Mouse (Mus musculus): Measurements from ENCODE around the gene Map3k3. TPM values are rescaled to one million over a fixed set of nuclear protein-coding genes. Genes with fewer than 3 reads are reported as not detected.

Gene Map3k3
- polyA plus RNA-seq (2016; fragmentation: Nextera tagmentation; extraction: Ambion mirVana) = 35.0 and 35.3 TPM in 2 replicates

- H3K9me3 ChIP-seq (replicated peaks) = no peaks in the 10 kb centered on the region
- H3K4me1 ChIP-seq (replicated peaks) = peaks cover 9% of the 10 kb centered on the region; the same call in 1 of the 2 replicates
- H3K4me2 ChIP-seq = peak within 1 kb of the TSS; percentile 86
- WGBS = under 1% methylated on average over 69 of the region's 69 CpGs
- no peaks in the 10 kb centered on the region for H3K36me3 ChIP-seq
- no peaks in the 10 kb centered on the region for H3K27me3 ChIP-seq (replicated peaks)
- peak within 1 kb of the TSS; percentile 99 for H3K27ac ChIP-seq (ENCODE audit: poor library complexity, severe bottlenecking)
- ATAC-seq (ENCODE audit: insufficient number of reproducible peaks, low FRiP score) = peak; percentile 98
- H3K4me3 ChIP-seq = peak within 1 kb of the TSS; percentile 99
- H3K9ac ChIP-seq = peak within 1 kb of the TSS; percentile 98
Observed at GRCm38 (mm10) chr11:106083708-106084701, at the start of gene Map3k3. TSS of gene Map3k3 (plus strand) at chr11:106084613.

DNA sequence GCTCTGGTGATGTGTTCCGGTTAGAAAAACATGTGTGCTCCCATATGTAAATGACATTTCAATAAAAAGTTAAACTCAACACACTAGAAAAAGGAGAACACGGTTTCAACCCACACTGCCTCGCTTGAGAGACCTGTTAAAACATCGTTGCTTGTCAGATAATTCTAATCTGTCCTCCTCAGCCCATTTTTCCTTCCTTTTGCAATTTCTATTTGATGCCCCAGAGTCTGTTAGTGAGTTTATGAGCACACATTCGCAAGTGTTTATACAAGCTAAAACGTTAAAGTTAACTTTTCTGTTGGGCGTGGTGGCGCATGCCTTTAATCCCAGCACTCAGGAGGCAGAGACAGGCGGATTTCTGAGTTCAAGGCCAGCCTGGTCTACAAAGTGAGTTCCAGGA lies 49.4 kb upstream of the Map3k3 start:
- no peak for ATAC-seq (ENCODE audit: insufficient number of reproducible peaks, low FRiP score)
- 81% methylated on average over 9 of the region's 9 CpGs for WGBS
- H3K27ac ChIP-seq (ENCODE audit: poor library complexity, severe bottlenecking) = no peak overlapping the region
- H3K36me3 ChIP-seq = peaks cover 3% of the 10 kb centered on the region; the same call in 1 of the 2 replicates
- no peak overlapping the region for H3K4me2 ChIP-seq
- peaks cover 15% of the 10 kb centered on the region for H3K4me1 ChIP-seq (replicated peaks)
- no peak overlapping the region for H3K9ac ChIP-seq
- no peaks in the 10 kb centered on the region for H3K27me3 ChIP-seq (replicated peaks)
- H3K4me3 ChIP-seq = no peak overlapping the region
- H3K9me3 ChIP-seq (replicated peaks) = no peaks in the 10 kb centered on the region

DNA sequence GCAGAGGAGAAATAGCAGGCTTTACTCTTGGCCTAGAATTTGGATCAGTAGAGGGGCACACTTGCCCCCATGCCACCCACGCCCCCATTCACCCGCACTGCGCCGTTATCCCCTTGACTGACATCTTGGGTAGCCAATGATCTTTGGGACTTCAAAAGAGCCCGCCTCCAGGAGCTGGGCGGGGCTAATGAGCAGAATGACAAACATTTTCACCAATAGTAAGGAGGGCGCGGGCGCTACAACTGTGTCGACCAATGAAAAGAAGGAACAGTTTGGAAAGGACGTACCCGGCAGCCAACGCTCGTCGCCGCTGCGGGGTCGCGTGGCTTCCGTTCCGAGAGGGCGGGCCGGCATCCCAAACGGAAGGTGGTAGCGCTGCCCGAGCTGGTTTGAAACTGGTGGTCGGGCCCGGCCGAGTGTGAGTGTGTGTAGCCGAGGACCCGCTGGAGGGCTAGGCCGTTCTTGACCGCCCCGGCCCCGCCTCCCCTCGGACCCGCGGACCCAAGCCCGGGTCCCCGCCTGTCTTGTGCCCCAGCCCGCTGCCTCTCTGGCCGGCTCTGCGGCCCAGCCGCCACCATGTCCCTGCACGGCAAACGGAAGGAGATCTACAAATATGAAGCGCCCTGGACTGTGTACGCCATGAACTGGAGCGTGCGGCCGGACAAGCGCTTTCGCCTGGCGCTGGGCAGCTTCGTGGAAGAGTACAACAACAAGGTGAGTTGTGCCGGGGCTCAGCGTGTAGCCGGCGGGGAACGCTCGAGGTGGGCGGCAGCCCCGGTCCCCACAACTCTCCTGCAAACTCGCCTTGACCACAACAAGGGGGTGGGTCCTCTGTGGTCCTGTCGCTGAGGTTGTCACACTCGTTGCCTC lies 47.6 kb upstream of the Map3k3 start, which contains the start of gene Dcaf7:
Dcaf7 (plus strand) TSS at position 325 of the 870 bp plus-strand sequence.
- no peaks in the 10 kb centered on the region for H3K9me3 ChIP-seq (replicated peaks)
- peaks cover 3% of the 10 kb centered on the region; the same call in 1 of the 2 replicates for H3K36me3 ChIP-seq
- under 1% methylated on average over 66 of the region's 66 CpGs for WGBS
- H3K9ac ChIP-seq = peak within 1 kb of the TSS; percentile 96
- peaks cover 15% of the 10 kb centered on the region for H3K4me1 ChIP-seq (replicated peaks)
- peak; percentile 98 for ATAC-seq (ENCODE audit: insufficient number of reproducible peaks, low FRiP score)
- no peaks in the 10 kb centered on the region for H3K27me3 ChIP-seq (replicated peaks)
- H3K27ac ChIP-seq (ENCODE audit: poor library complexity, severe bottlenecking) = peak within 1 kb of the TSS; percentile 92
- H3K4me2 ChIP-seq = peak within 1 kb of the TSS; percentile 98
- H3K4me3 ChIP-seq = peak within 1 kb of the TSS; percentile 99

GRCm38 (mm10) chr11:106037418-106037751 lies 47.0 kb upstream of the Map3k3 start:
- peaks cover 15% of the 10 kb centered on the region for H3K4me1 ChIP-seq (replicated peaks)
- peak; percentile 9; the same call in 1 of the 2 replicates for ATAC-seq (ENCODE audit: insufficient number of reproducible peaks, low FRiP score)

DNA sequence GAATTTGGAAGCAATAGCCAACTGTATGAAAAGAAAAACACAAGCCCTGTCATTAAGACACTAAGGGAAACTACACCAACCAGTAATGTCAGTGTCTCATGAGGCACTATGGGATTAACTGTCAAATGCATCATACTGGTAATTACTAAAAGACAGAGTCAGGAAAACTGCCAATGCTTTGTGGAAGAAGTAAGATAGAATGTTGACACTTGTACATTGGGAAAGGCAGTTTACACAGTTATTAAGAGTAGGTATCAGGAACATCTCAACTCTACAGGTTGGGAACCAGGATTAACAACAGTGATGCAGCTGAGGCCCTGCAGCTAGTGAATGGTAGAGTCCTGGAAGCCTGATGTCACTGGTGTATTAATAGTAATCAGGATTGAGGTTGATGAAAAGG lies 40.1 kb upstream of the Map3k3 start:
- Histone ChIP-seq H3K4me3 (no peak overlapping the region), H3K27ac (ENCODE audit: poor library complexity, severe bottlenecking) (no peak overlapping the region), H3K27me3 (replicated peaks) (no peaks in the 10 kb centered on the region), H3K9ac (no peak overlapping the region), H3K36me3 (peaks cover 30% of the 10 kb centered on the region), H3K4me1 (replicated peaks) (peaks cover 5% of the 10 kb centered on the region; the same call in 1 of the 2 replicates), H3K9me3 (replicated peaks) (no peaks in the 10 kb centered on the region), H3K4me2 (no peak overlapping the region)
- ATAC-seq (ENCODE audit: insufficient number of reproducible peaks, low FRiP score) = no peak

More at GRCm38 (mm10) chr11:106037418-106037751, 47.0 kb upstream of the Map3k3 start:
- peak overlapping the region; percentile 99 for H3K4me3 ChIP-seq
- H3K27me3 ChIP-seq (replicated peaks) = no peaks in the 10 kb centered on the region
- peaks cover 3% of the 10 kb centered on the region; the same call in 1 of the 2 replicates for H3K36me3 ChIP-seq
- H3K9ac ChIP-seq = peak overlapping the region; percentile 96
- 0% methylated on average over 13 of the region's 13 CpGs for WGBS
- H3K4me2 ChIP-seq = peak overlapping the region; percentile 98
- peak overlapping the region; percentile 92 for H3K27ac ChIP-seq (ENCODE audit: poor library complexity, severe bottlenecking)
- H3K9me3 ChIP-seq (replicated peaks) = no peaks in the 10 kb centered on the region

GRCm38 (mm10) chr11:106045256-106045655 lies 39.2 kb upstream of the Map3k3 start:
- H3K4me2 ChIP-seq = no peak overlapping the region
- no peaks in the 10 kb centered on the region for H3K9me3 ChIP-seq (replicated peaks)
- H3K4me3 ChIP-seq = no peak overlapping the region
- 84% methylated on average over 1 of the region's 1 CpGs for WGBS
- H3K36me3 ChIP-seq = peaks cover 37% of the 10 kb centered on the region
- peaks cover 5% of the 10 kb centered on the region; the same call in 1 of the 2 replicates for H3K4me1 ChIP-seq (replicated peaks)
- no peak overlapping the region for H3K27ac ChIP-seq (ENCODE audit: poor library complexity, severe bottlenecking)
- no peak for ATAC-seq (ENCODE audit: insufficient number of reproducible peaks, low FRiP score)
- no peaks in the 10 kb centered on the region for H3K27me3 ChIP-seq (replicated peaks)
- H3K9ac ChIP-seq = no peak overlapping the region

DNA sequence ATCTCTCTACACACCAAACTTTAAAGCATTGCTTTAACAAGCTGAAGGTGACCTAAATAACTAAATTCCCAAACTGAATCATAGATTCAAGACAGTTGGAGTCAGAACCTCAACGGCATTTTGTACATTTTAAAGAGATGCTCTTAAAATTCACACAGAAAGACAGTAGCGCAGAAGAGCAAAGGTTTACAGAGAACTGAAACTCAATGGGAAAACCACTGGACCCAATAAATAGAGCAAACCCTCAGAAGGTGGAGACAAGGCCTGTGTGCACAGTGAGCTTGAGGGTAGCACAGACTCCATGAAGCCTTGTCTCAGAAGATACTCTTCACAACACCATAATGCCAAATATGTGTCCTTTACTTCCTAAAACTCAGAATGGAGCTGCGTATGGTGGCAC lies 38.6 kb upstream of the Map3k3 start:
- Histone ChIP-seq H3K4me1 (replicated peaks) (peaks cover 5% of the 10 kb centered on the region; the same call in 1 of the 2 replicates), H3K4me3 (no peak overlapping the region), H3K9ac (no peak overlapping the region), H3K27me3 (replicated peaks) (no peaks in the 10 kb centered on the region), H3K36me3 (peaks cover 39% of the 10 kb centered on the region), H3K4me2 (no peak overlapping the region), H3K9me3 (replicated peaks) (no peaks in the 10 kb centered on the region), H3K27ac (ENCODE audit: poor library complexity, severe bottlenecking) (no peak overlapping the region)
- ATAC-seq (ENCODE audit: insufficient number of reproducible peaks, low FRiP score) = no peak
- WGBS = 92% methylated on average over 3 of the region's 3 CpGs

GRCm38 (mm10) chr11:106046584-106046983 lies 37.8 kb upstream of the Map3k3 start:
- Histone ChIP-seq H3K9ac (no peak overlapping the region), H3K4me3 (no peak overlapping the region), H3K4me2 (no peak overlapping the region), H3K9me3 (replicated peaks) (no peaks in the 10 kb centered on the region), H3K4me1 (replicated peaks) (peaks cover 5% of the 10 kb centered on the region; the same call in 1 of the 2 replicates), H3K27ac (ENCODE audit: poor library complexity, severe bottlenecking) (no peak overlapping the region), H3K36me3 (peaks cover 47% of the 10 kb centered on the region), H3K27me3 (replicated peaks) (no peaks in the 10 kb centered on the region)
- 84% methylated on average over 9 of the region's 9 CpGs for WGBS
- no peak for ATAC-seq (ENCODE audit: insufficient number of reproducible peaks, low FRiP score)

- 88% methylated on average over 2 of the region's 2 CpGs for WGBS
- H3K9me3 ChIP-seq (replicated peaks) = no peaks in the 10 kb centered on the region
- H3K4me3 ChIP-seq = no peak overlapping the region
- no peak for ATAC-seq (ENCODE audit: insufficient number of reproducible peaks, low FRiP score)
- H3K9ac ChIP-seq = no peak overlapping the region
- H3K27ac ChIP-seq (ENCODE audit: poor library complexity, severe bottlenecking) = no peak overlapping the region
- H3K36me3 ChIP-seq = peaks cover 92% of the 10 kb centered on the region
- H3K4me2 ChIP-seq = no peak overlapping the region
- no peaks in the 10 kb centered on the region for H3K4me1 ChIP-seq (replicated peaks)
- H3K27me3 ChIP-seq (replicated peaks) = no peaks in the 10 kb centered on the region
Observed at GRCm38 (mm10) chr11:106053921-106054320, 30.5 kb upstream of the Map3k3 start.

DNA sequence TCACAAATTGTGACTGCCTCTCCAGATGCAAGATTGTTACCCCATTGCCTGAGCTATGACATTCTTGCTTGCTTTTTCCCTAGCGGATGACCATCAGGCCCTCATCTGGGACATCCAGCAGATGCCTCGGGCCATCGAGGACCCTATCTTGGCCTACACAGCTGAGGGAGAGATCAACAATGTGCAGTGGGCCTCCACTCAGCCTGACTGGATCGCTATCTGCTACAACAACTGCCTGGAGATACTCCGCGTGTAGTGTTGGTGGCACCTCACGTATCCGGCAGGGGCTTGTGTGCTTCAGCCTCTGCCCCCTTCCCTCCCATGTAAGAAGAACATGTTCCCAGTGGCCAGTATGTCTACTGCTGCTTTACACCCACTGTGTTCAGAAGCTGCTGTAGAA lies 29.8 kb upstream of the Map3k3 start:
- Histone ChIP-seq H3K9ac (no peak overlapping the region), H3K4me3 (no peak overlapping the region), H3K9me3 (replicated peaks) (no peaks in the 10 kb centered on the region), H3K4me1 (replicated peaks) (no peaks in the 10 kb centered on the region), H3K27ac (ENCODE audit: poor library complexity, severe bottlenecking) (no peak overlapping the region), H3K4me2 (no peak overlapping the region), H3K27me3 (replicated peaks) (no peaks in the 10 kb centered on the region), H3K36me3 (peaks cover 92% of the 10 kb centered on the region)
- WGBS = 90% methylated on average over 8 of the region's 8 CpGs
- ATAC-seq (ENCODE audit: insufficient number of reproducible peaks, low FRiP score) = no peak

GRCm38 (mm10) chr11:106055341-106055740 lies 29.1 kb upstream of the Map3k3 start:
- H3K9me3 ChIP-seq (replicated peaks) = no peaks in the 10 kb centered on the region
- 81% methylated on average over 6 of the region's 6 CpGs for WGBS
- H3K4me1 ChIP-seq (replicated peaks) = no peaks in the 10 kb centered on the region
- H3K9ac ChIP-seq = no peak overlapping the region
- H3K27ac ChIP-seq (ENCODE audit: poor library complexity, severe bottlenecking) = no peak overlapping the region
- H3K4me3 ChIP-seq = no peak overlapping the region
- no peak overlapping the region for H3K4me2 ChIP-seq
- H3K27me3 ChIP-seq (replicated peaks) = no peaks in the 10 kb centered on the region
- ATAC-seq (ENCODE audit: insufficient number of reproducible peaks, low FRiP score) = no peak
- H3K36me3 ChIP-seq = peaks cover 92% of the 10 kb centered on the region

Data from heart, embryonic 12.5 days (tissue).